Mouse (Mus musculus): ENCODE data around the gene Gm2696.
A peak's percentile ranks its signal among the peaks of the same experiment; 100 is the strongest.

Gene Gm2696

GRCm38 (mm10) chr10:77846961-77847360 is 32.5 kb downstream of the Gm2696 start:
- DNase-seq (ENCODE audit: low spot score in 2 of 2), result no peak

- DNase-seq (ENCODE audit: low spot score in 2 of 2), result no peak
Measured at GRCm38 (mm10) chr10:77847538-77847937, 33.1 kb downstream of the Gm2696 start.

- DNase-seq (ENCODE audit: low spot score in 2 of 2), result no peak
Measured at GRCm38 (mm10) chr10:77852559-77852958, 38.1 kb downstream of the Gm2696 start, which contains the start of gene Gm10318. Gm10318 (plus strand) TSS chr10:77852859.

GRCm38 (mm10) chr10:77861675-77862074 is 47.2 kb downstream of the Gm2696 start, which contains the start of gene Gm3285:
Gm3285 (plus strand) TSS chr10:77861975.
- no peak for DNase-seq (ENCODE audit: low spot score in 2 of 2)

- peak; percentile 27 to 35 for DNase-seq (ENCODE audit: low spot score in 2 of 2)
Measured at GRCm38 (mm10) chr10:77864067-77864761, 49.7 kb downstream of the Gm2696 start.

- no peak for DNase-seq (ENCODE audit: low spot score in 2 of 2)
Measured at GRCm38 (mm10) chr10:77864762-77865143, 50.3 kb downstream of the Gm2696 start.

GRCm38 (mm10) chr10:77867546-77867945 is 53.1 kb downstream of the Gm2696 start:
- no peak for DNase-seq (ENCODE audit: low spot score in 2 of 2)

- DNase-seq (ENCODE audit: low spot score in 2 of 2), result no peak
Measured at GRCm38 (mm10) chr10:77869651-77870050, 55.2 kb downstream of the Gm2696 start.

GRCm38 (mm10) chr10:77878985-77879384 is 64.5 kb downstream of the Gm2696 start:
- peak in 1 of 2 experiments; percentile 33 for DNase-seq (ENCODE audit: low spot score in 2 of 2)

GRCm38 (mm10) chr10:77880305-77880704 is 65.8 kb downstream of the Gm2696 start:
- DNase-seq (ENCODE audit: low spot score in 2 of 2), result no peak

GRCm38 (mm10) chr10:77882553-77882952 is 68.1 kb downstream of the Gm2696 start:
- DNase-seq (ENCODE audit: low spot score in 2 of 2), result no peak

All from thymus, postnatal 10 days (tissue).